Comparison of ENCODE assay signal across 12 mouse cellular contexts in the genomic region with DNA sequence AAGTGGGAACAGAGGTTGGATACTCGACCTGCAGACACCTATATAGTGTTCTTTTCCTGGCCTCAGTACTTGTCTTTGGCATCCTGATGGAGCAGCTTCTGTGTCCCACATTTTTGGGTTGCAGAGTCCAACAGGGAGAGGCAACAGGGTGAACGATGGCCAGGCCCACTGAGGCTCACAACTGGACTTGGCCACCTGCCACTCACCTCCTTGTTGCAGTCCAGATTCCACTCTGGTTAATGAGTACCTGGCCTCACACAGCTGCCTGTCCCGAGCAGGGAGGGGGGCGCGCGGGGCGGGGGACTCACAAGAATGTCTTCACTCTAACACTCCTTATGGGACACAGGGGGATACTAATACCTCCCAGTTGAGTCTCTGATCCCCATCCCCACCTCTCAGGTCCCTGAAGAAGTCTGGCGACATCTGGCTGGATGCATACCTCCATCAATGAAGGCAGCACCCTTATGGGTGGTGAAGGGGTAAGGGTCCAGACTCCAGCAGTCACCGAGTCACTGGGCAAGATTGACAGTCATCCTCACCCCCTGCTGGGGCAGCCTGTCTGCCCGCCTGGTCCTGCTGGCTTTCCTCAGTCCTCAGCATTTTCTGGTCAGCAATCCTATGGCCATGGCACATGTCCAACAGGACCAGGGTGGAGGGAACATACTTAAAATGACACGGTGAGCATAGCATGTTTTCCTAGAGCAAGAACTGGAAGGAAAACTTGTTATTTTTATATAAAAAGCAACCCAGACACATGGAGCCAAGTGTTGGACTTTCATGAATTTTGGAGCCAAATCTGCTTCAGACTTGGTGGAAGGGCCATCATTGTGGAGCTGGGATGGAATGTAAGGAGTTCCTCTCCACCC. TPM values are rescaled to one million over a fixed set of nuclear protein-coding genes. Genes with fewer than 3 reads are reported as not detected.
DNase-seq lines count a peak whose midpoint lies in the region; ATAC-seq and TF ChIP-seq lines count a peak whose summit lies in the region.
"Had no signal": no experiment of that assay in that cellular context is flagged by ENCODE, and none has a peak within 500 bp of the region (broad histone marks: within the 10 kb centered on the region; RNA-seq: fewer than 3 reads in every experiment).

No protein-coding gene starts in this region.

- no peak for ATAC-seq in neural tube, embryonic 15.5 days (ENCODE audit: low FRiP score)
- ATAC-seq in liver, postnatal 0 days: peak; percentile 53; the same call in 1 of the 2 replicates
- ATAC-seq in stomach, postnatal 0 days (ENCODE audit: low FRiP score, low TSS enrichment): no peak

- no peak for TF ChIP-seq EP300 in liver, postnatal 0 days (IDR thresholded peaks at IDR 0.05; ENCODE audit: low read depth)
- TF ChIP-seq EP300 in stomach, postnatal 0 days (optimal IDR thresholded peaks at IDR 0.05): no peak

- no peak for DNase-seq in neural tube, embryonic 10.5 days (ENCODE audit: extremely low spot score, low spot score)
- peak; percentile 91 for DNase-seq in kidney, postnatal 10 days
- DNase-seq in liver, postnatal 0 days: peak; percentile 81
- peak; percentile 73 for DNase-seq in stomach, postnatal 0 days (ENCODE audit: low spot score)
- DNase-seq in left cerebral cortex, adult 8-10 months (ENCODE audit: low spot score in 2 of 2): no peak
- no peak for DNase-seq in spleen, postnatal 36 days (ENCODE audit: low spot score in 2 of 2)
- DNase-seq in retina, embryonic 14.5 days (ENCODE audit: low spot score): no peak
- DNase-seq: gastrocnemius, postnatal 36 days; retina, postnatal 1 day; thymus, adult 18-20 months had no signal

- no peak for TF ChIP-seq CTCF in liver, postnatal 0 days (IDR thresholded peaks at IDR 0.05; ENCODE audit: low read depth)
- TF ChIP-seq CTCF in stomach, postnatal 0 days (IDR thresholded peaks at IDR 0.05; ENCODE audit: low read depth): no peak

- 0 out of 2 replicates have a peak overlapping the region, but pooled peaks have one; percentile 3 for H3K27ac ChIP-seq in neural tube, embryonic 15.5 days (replicated peaks)
- peak overlapping the region; percentile 30; the same call in 1 of the 2 replicates for H3K27ac ChIP-seq in liver, postnatal 0 days (ENCODE audit: low read depth)
- H3K27ac ChIP-seq in stomach, postnatal 0 days (replicated peaks): 0 out of 2 replicates have a peak overlapping the region, but pooled peaks have one; percentile 49
- H3K27ac ChIP-seq: forebrain, embryonic 12.5 days had no signal

- H3K4me2 ChIP-seq in neural tube, embryonic 15.5 days: no peak overlapping the region
- H3K4me2 ChIP-seq in liver, postnatal 0 days (ENCODE audit: low read depth, low read length): peak overlapping the region; percentile 42
- H3K4me2 ChIP-seq in stomach, postnatal 0 days (replicated peaks; ENCODE audit: low read depth): no peak overlapping the region
- H3K4me2 ChIP-seq: forebrain, embryonic 12.5 days had no signal

- H3K36me3 ChIP-seq in neural tube, embryonic 15.5 days: peaks cover 63% of the 10 kb centered on the region
- H3K36me3 ChIP-seq in liver, postnatal 0 days (replicated peaks; ENCODE audit: insufficient read depth, low read length): peaks cover 5% of the 10 kb centered on the region; the same call in 1 of the 2 replicates
- peaks cover 15% of the 10 kb centered on the region for H3K36me3 ChIP-seq in stomach, postnatal 0 days (ENCODE audit: control insufficient read depth, insufficient read depth, low read length)

- H3K9me3 ChIP-seq in neural tube, embryonic 15.5 days (replicated peaks): no peaks in the 10 kb centered on the region
- H3K9me3 ChIP-seq in liver, postnatal 0 days (ENCODE audit: low read length): no peaks in the 10 kb centered on the region
- no peaks in the 10 kb centered on the region for H3K9me3 ChIP-seq in stomach, postnatal 0 days (ENCODE audit: control insufficient read depth, low read length)
- H3K9me3 ChIP-seq: forebrain, embryonic 12.5 days had no signal

- H3K9ac ChIP-seq in neural tube, embryonic 15.5 days (replicated peaks): no peak overlapping the region
- no peak overlapping the region for H3K9ac ChIP-seq in liver, postnatal 0 days (replicated peaks)
- H3K9ac ChIP-seq in stomach, postnatal 0 days (ENCODE audit: low read length): no peak overlapping the region
- H3K9ac ChIP-seq: forebrain, embryonic 12.5 days had no signal

- no peak overlapping the region for H3K4me3 ChIP-seq in neural tube, embryonic 15.5 days (replicated peaks)
- no peak overlapping the region for H3K4me3 ChIP-seq in liver, postnatal 0 days (ENCODE audit: low read depth, low read length)
- H3K4me3 ChIP-seq in stomach, postnatal 0 days (ENCODE audit: low read depth, low read length): no peak overlapping the region
- H3K4me3 ChIP-seq: forebrain, embryonic 12.5 days had no signal

- 67% methylated on average over 11 of the region's 11 CpGs for WGBS in neural tube, embryonic 15.5 days
- WGBS in liver, postnatal 0 days (ENCODE audit: insufficient replicate concordance): 59% methylated on average over 11 of the region's 11 CpGs
- 36% methylated on average over 11 of the region's 11 CpGs for WGBS in stomach, postnatal 0 days

- H3K27me3 ChIP-seq in neural tube, embryonic 15.5 days (replicated peaks): no peaks in the 10 kb centered on the region
- H3K27me3 ChIP-seq in liver, postnatal 0 days (ENCODE audit: insufficient read depth, low read length): no peaks in the 10 kb centered on the region
- no peaks in the 10 kb centered on the region for H3K27me3 ChIP-seq in stomach, postnatal 0 days (ENCODE audit: control insufficient read depth, insufficient read depth, low read length)
- H3K27me3 ChIP-seq: forebrain, embryonic 12.5 days had no signal

- H3K4me1 ChIP-seq in neural tube, embryonic 15.5 days: peaks cover 4% of the 10 kb centered on the region; the same call in 1 of the 2 replicates
- H3K4me1 ChIP-seq in liver, postnatal 0 days (ENCODE audit: insufficient read depth): peaks cover 29% of the 10 kb centered on the region
- no peaks in the 10 kb centered on the region for H3K4me1 ChIP-seq in stomach, postnatal 0 days (replicated peaks; ENCODE audit: control insufficient read depth, insufficient read depth)

RNA-seq across cellular contexts. Expression of a gene that starts 16.4 kb away (rescaled TPM):
- polyA plus RNA-seq in neural tube, embryonic 15.5 days (2015; fragmentation: Nextera tagmentation; extraction: Ambion mirVana): 30.3 and 32.3 TPM in 2 replicates
- polyA plus RNA-seq in liver, postnatal 0 days (2015; fragmentation: Nextera tagmentation; extraction: Ambion mirVana): 1.7 and 2.0 TPM in 2 replicates
- 27.5 and 31.2 TPM in 2 replicates for polyA plus RNA-seq in stomach, postnatal 0 days (2015; fragmentation: Nextera tagmentation; extraction: Ambion mirVana)
- 10 to 100 TPM; 25.9 to 28.5 (median 27.1) TPM for total RNA-seq in left cerebral cortex, adult 8-10 months (2022)

RNA-seq across cellular contexts. Expression of a gene that starts 43.8 kb away (rescaled TPM):
- 163 and 165 TPM in 2 replicates for polyA plus RNA-seq in neural tube, embryonic 15.5 days (2015; fragmentation: Nextera tagmentation; extraction: Ambion mirVana)
- polyA plus RNA-seq in liver, postnatal 0 days (2015; fragmentation: Nextera tagmentation; extraction: Ambion mirVana): 203 and 216 TPM in 2 replicates
- polyA plus RNA-seq in stomach, postnatal 0 days (2015; fragmentation: Nextera tagmentation; extraction: Ambion mirVana): 34.6 and 35.3 TPM in 2 replicates
- total RNA-seq in left cerebral cortex, adult 8-10 months (2022): 100 to 1,000 TPM; 123 to 134 (median 128) TPM

RNA-seq across cellular contexts. Expression of a gene that starts 56.2 kb away (rescaled TPM):
- 21.4 and 22.5 TPM in 2 replicates for polyA plus RNA-seq in neural tube, embryonic 15.5 days (2015; fragmentation: Nextera tagmentation; extraction: Ambion mirVana)
- polyA plus RNA-seq in liver, postnatal 0 days (2015; fragmentation: Nextera tagmentation; extraction: Ambion mirVana): 74.9 and 80.9 TPM in 2 replicates
- polyA plus RNA-seq in stomach, postnatal 0 days (2015; fragmentation: Nextera tagmentation; extraction: Ambion mirVana): 14.7 and 14.8 TPM in 2 replicates
- total RNA-seq in left cerebral cortex, adult 8-10 months (2022): 10 to 100 TPM in 2 of 4 experiments, 1 to 10 TPM in 2; 9.2 to 12.7 (median 11.1) TPM

RNA-seq across cellular contexts. Expression of a gene that starts 56.3 kb away (rescaled TPM):
- 2.1 and 2.3 TPM in 2 replicates for polyA plus RNA-seq in neural tube, embryonic 15.5 days (2015; fragmentation: Nextera tagmentation; extraction: Ambion mirVana)
- polyA plus RNA-seq in liver, postnatal 0 days (2015; fragmentation: Nextera tagmentation; extraction: Ambion mirVana): 0.08 and 0.13 TPM in 2 replicates
- 0.36 and 0.58 TPM in 2 replicates for polyA plus RNA-seq in stomach, postnatal 0 days (2015; fragmentation: Nextera tagmentation; extraction: Ambion mirVana)
- 1 to 10 TPM; 1.1 to 2.3 (median 1.2) TPM for total RNA-seq in left cerebral cortex, adult 8-10 months (2022)

Comparison
In these comparisons a context has a peak if more than half of its experiments do, and no peak if none do; other contexts are left out.
1. DNase-seq: peak in kidney, postnatal 10 days (single experiment), liver, postnatal 0 days (single experiment) and stomach, postnatal 0 days (single experiment); none in neural tube, embryonic 10.5 days (single experiment), left cerebral cortex, adult 8-10 months (0 of 2), spleen, postnatal 36 days (0 of 2) and retina, embryonic 14.5 days (single experiment).
2. Peak in every context shown above with its lines, with median percentiles within 50 percentile points of each other: H3K27ac ChIP-seq.